Mouse (Mus musculus): Measurements from ENCODE around the gene Eme1. TPM values are rescaled to one million over a fixed set of nuclear protein-coding genes. Genes with fewer than 3 reads are reported as not detected.
A peak's percentile ranks its signal among the peaks of the same experiment; 100 is the strongest.
"Not testable (repeated sequence)": the region's sequence is repeated elsewhere in the genome, so short reads cannot be mapped to it uniquely, and the experiment has no call there.

Eme1 gene
- total RNA-seq (2022), result 1 to 10 TPM in 1 of 4 experiments, under 1 TPM in 2, not detected in 1; 0.42 to 1.2 (median 0.62) TPM

DNA sequence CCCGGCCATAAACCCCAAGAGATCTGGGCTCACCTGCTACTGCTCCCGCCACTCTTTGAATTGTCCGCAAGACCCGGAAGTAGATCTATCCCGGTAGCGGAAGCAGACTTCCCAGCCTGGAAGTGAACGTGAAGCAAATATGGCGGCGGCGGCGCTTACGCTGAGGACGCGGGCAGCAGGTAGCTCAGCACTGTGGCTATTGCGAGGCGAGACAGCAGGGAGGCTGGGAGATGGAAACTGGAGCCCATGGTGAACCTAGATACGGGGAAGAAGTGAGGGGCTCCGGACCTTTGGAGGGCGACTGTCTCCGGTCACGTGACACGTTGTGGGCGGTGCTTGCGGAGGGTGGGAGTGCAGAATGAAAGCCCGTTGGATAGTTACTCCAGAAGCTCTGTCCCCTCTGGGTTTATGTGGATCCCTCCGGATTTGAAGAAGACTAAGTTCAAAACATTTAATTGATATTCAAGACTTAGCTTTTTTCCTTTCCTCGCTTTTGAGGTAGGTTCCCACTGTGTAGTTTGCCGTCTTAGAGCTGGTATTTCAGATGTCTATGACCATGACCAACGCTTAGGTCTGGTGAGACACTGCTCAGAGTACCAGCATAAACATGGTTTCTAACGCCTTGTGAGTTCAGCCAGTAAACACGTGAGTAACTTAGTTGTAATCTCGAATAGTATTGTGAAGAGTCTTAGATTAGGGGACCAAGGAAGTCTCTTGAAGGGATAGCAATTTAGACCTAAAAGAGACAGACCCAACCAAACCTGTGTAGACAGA, at the start of gene Eme1, which contains the start of gene Mrpl27:
Gene Eme1, minus strand, starts transcription at position 302 of the 774 bp plus-strand sequence.
Gene Mrpl27, plus strand, starts transcription at position 105 of the 774 bp plus-strand sequence.
- DNase-seq, result peak; percentile 72

DNA sequence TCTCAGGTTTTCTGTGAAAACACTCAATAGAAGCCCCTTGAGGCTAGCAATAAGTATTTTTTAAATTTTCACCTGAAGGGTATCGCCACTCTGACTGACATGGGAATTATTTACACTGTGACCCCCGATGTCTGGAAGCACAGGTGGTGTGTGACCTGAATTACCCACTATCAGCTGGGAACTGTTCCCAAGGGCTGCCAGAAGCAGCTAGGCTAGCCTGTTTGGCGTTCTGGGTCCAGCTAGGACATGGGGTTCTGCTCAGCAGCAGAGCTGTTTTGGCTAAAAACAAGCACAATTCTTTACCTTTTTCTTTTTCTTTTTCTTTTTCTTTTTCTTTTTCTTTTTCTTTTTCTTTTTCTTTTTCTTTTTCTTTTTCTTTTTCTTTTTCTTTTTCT, 48.4 kb upstream of the Eme1 start:
- no peak for DNase-seq

DNA sequence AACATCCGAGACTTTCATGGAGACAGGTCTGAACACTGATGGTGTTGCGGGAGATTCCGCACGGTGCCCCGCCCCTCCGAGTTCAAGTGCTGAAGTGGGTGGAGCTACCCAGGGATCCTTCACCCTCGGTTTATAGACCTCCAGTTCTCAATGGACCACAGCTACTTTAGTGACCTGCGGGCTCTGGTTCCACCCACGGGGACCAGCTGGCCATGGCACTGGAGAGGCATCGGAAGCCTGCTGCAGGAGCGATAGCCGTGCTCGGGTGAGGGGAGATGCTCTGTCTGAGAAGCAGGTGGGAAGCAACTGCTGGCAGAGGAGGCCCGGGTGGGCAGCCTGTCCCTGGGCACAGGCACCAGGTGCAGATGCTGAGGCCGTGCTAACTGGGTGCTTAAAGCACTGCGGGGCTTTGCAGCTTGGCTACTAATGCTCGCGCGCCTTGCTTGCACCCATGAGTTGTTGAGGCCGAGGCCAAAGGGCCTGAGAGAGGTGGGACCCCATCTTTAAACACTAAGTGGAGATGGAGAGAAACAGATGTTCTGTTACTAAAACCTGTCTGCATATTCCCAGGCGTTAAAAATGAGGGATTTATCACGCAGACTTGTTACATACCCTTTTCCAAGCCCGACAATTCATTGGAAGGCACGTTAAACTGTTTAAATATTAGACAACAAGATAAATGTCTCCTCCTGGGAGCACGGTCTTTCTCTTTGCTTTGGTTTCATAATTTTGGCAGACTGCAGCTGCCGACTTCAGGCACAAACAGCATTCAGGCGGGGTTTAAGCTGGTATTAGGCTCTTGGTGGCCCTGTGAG, 47.8 kb upstream of the Eme1 start:
- no peak for DNase-seq

DNA sequence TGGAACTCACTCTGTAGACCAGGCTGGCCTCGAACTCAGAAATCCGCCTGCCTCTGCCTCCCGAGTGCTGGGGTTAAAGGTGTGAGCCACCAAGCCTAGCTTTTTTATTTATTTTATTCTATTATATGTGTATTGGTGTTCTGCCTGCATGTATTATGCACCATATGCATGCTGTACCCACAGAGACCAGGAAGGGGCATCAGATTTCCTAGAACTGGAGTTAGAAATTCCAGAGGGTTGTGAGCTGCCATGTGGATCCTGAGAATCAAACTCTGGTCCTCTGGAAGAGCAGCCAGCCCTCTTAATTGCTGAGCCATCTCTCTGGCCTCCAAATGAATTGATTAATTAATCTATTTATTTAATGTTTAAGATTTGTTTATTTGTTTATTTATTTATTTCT, 45.6 kb upstream of the Eme1 start:
- no peak for DNase-seq

DNA sequence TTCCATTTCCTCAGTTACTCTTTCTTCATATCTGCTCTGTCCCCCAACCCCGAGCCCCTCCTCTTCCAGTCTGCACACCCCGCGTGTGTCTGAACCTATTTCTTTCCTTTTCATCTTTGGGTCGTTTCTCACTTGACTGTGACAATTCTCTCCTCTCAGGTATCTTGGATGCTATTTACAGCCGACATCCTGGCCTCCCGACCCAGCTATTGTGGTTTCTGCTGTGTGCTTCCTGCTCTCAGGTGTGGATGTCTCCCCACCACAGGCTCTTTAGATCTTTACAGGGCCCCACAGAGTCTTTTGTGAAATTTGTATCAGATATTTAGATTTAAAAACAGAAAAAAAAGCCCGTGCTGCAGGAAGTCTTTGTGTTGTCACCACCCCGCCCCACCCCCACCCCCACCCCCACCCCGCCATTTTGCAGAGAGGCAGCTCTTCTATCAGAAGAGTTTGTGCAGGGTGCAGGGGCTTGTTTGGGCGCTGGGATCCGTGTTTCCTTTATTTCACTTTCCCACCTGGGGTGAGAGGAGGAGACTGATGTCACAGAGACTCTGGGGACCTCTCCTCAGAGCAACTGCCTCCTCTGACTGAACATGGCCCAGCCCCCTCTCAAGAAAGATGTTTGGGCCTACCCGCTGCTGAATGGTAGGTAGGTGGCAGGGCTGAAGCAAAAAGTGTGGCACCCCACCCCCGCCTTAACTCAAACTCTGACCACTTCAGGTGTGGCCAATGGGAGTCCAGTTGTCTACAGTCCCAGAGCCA, 44.1 kb upstream of the Eme1 start:
- DNase-seq, result no peak

DNA sequence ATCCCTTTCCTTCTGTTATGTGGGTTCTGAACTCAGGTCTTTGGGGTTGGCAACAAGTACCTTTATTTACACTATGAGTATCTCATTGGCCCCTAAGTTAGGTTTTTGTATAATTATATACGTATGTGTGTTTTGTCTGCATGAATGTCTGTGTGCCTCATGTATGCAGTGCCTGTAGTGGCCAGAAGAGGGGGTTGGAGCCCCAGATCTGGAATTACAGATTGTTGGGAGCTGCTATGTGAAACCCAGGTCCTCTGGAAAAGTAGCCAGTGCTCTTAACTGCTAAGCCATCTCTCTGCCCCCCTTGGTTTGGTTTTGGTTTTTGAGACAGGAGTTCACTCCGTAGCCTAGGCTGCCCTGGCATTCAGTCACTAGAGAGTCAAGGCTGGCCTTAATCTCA, 43.4 kb upstream of the Eme1 start:
- no peak for DNase-seq

DNA sequence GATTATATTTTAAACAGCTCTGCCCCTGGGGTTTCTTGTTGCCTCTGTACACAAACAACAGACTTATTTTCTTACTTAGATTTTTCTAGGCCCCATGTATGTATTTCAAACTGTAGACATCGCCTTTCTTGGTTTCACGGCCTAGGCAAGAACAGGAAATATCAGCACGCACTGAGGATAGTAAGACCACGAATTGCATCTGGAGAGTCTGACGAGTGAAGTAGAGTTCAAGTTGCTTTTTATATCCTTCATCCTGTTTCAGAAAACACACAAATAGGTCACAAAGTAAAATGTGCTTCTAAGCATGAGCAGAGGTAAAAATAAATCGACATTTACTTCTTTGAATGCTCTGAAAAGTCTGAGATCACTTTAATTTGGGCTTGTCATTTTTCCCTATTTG, 41.7 kb upstream of the Eme1 start:
- DNase-seq, result no peak

DNA sequence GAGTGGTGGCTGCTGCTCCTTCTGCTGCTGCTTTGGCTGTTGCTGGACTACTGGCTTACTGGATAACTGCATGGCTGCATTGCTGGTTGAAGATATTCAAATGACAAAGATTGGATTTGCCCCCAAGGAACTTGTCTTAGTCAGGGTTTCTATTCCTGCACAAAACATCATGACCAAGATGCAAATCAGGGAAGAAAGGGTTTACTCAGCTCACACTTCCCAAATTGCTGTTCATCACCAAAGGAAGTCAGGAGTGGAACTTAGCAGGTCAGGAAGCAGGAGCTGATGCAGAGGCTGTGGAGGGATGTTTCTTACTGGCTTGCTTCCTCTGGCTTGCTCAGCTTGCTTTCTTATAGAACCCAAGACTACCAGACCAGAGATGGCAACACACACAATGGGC, 38.7 kb upstream of the Eme1 start:
- not testable (repeated sequence) for DNase-seq

DNA sequence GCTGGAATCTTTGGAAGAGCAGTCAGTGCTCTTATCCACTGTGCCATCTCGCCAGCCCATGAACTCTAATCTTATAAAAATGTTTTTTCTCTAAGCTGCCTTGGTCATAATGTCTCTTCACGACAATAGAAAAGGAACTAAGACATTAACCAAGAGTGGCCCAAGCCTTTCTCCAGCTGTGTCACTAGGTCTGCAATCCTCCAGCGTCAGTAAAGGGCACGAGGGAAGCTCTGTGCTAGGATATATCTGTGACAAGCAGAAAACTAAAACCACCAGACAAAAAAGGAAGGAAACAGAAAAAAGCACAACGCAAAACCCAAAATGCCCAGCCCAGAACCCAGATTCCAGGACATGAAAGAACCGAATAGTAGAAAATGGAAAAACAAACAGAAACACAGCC, 33.4 kb upstream of the Eme1 start:
- DNase-seq, result no peak

DNA sequence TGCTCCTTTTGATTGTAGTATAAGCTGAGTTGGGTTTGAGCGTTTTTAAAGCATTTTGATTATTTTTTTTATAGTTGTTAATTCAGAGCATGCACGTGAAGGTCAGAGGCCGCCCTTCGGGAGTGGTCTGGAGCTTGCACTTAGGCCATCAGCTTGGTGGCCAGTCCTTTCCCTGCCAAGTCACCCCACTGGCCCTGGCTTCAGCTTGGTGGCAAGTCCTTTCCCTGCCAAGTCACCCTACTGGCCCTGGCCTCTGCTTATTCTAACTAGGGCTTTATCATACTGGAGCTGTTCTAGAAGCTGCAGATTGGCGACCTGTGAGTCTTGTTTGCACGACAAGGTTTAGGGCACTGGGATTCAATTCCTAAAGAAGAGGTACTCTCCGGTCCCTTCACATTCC, 28.7 kb upstream of the Eme1 start:
- no peak for DNase-seq

DNA sequence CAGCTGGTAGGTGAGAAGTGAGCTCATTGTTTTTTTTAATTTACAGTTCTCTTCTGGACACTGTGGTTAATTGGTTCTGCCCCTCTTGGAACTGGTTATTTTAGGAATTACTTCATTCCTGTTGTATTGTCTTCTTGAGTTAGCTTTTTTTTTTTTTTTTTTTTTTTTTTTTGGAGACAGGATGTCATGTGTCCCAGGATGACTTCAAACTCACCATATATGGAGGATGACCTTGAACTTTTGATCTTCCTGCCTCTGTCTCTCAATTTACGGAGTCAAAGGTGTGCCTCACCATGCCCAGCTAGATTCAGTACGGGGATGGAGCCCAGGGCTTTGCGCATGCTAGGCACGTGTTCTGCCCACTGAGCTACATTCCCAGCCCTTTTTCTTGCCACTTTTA, 27.9 kb upstream of the Eme1 start:
- DNase-seq, result no peak

DNA sequence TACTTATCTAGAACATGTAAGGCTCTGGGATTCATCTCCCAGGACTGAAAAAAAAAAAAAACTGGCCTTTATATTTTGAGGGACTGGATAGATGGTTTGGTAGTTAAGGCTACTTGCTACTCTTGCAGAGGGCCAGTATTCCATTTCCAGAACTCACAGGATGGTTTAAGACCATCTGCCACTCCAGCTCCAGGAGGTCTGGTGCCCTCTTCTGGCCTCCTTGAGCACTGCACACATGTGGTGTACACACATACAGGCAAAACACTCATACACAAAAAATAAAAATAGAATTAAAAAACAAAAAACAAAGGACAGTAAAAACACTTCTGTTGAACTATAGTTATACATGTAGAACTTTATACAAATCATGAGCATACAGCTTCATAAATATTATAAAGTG, 26.9 kb upstream of the Eme1 start:
- DNase-seq, result no peak

DNA sequence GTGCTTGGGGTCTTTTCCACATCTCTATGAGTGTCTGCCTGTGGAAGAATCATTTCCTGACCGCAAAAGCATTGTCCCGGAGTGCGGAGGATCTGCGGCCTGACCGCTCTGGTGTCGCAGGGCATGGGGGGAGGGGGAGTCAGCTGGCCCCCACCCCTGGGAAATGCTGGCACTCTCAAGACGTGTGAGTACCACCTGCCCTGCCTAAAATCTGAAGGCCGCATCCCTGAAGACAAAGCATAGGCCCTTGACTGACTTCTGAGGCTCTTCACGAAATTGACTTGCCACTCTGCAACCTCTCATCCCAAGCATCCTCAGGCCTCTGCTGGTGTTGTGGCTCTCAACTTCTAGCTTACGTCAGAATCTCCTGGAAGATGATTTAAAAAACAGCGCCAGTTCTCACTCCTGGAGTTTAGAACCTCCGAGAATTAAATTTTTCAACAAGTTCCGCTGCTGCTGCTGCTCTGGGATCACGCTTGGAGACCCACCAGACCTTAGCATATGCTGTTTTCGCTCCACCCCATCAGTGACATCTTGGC, 23.9 kb upstream of the Eme1 start:
- DNase-seq, result no peak

DNA sequence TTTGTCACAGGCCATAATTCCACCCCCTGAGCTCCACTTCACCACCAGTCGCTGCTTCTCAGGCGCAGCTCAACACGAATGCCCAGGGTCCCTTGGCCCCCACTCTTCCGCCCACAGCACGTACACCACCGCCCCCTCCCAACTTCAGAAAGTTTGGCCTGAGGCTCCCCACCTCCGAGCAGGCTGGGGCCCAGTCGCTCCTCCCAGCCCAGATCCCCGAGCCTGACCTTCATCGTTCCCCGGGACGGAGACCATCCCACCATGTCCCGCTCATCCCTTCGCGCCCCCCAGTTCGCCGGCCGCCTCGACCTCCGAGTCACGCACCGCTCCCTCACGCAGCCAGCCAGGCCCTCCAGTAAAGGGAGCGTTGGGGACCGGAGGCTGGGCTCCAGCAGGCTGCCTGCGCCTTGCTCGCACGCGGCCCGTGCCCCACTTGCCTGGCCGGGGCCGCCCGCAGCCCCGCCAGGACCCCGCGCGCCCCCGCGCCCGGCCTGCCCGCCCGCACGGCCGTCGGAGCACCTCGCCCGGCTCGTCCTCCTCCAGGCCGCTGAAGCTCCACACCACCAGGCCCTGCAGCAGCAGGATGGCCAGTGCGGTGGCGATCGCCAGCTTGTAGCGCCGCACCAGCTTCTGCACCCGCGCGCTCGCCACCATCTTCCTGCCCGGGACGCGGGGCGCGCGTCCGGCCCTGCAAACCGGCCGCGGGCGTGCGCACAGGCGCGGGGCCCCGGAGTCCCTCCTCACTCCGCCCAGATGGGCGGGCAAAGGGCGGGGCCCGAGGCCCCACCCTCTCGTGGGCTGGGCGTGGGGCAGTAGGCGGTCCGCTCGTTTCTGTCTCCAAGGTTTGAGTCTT, 23.2 kb upstream of the Eme1 start, which contains the start of gene Xylt2:
Gene Xylt2, minus strand, starts transcription at position 762 of the 853 bp plus-strand sequence.
- DNase-seq, result peak; percentile 86

DNA sequence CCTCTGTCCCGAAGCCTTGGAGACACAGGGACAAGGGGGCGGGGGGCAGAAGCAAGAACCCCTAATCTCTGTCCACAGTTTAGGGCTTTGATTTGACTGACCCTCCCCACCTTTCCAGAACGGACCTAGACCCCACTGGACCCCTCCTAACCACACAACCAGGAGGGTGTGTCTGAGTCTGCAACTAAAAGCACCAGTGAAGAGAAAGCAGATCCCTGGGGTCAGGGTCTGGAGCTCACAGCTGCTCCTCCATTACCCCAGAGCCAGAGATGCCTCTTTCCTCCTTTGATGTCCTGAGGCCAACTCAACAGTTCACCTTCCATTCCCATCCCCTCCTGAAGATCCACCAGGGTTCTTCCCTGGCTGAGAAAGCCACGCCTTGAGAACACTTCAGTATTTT, 22.5 kb upstream of the Eme1 start:
- no peak for DNase-seq

DNA sequence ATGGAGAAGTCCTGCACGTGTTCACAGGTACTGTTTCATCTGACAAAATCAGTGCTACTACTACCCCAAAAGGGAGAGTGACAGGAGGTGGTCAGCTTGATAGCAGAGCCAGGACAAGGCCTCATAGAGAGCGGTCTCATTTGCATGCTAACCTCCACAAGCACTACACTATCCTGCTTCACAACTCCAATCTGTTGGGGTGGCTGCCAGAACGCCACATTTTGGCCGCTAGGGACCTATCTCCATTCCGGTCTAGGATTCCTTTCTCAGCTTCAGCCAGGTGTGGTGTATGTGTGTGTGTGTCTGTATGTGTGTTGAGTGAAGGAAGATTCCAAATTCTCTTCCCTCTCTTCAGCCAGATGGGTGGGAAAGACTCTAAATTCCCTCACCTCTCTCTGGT, 21.7 kb upstream of the Eme1 start:
- DNase-seq, result no peak

DNA sequence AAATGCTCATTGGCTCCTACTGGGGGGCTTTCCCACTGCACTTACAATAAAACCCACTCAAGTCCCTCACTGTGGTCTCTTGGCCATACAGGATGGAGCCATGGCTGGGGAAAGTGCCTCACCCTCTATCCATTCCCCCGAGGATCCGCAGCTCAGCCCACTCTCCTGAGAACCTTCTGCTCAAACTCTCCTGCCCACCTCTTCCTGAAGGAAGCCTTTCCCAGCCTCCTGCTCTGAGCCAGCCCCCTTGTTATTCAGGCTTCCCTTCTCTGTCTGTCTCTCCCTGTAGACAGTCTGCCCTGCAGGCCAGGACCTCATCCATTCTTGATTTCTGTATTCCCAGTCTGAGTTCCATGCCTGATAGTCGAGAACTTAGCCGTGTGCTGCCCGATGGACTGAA, 21.2 kb upstream of the Eme1 start:
- DNase-seq, result no peak

DNA sequence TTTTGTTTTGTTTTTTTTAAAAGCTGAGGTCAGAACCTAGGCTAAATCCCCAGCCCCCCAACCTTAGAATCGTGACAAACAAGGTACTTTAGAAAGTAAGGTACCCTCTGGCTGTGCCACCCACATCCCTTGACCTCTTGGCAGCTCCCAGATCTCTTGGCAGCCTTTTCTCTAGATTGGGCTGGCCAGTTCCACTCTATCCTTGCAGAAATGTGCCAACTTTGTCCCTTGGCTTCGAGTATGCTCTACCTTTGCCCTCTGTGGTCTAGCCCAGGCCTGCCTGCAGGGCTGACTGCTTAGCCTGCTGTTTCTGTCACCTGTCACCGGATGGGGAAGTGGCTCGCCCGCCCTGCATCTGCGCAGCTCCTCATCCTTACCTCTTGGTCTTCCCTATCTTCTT, 11.5 kb upstream of the Eme1 start:
- DNase-seq, result no peak

DNA sequence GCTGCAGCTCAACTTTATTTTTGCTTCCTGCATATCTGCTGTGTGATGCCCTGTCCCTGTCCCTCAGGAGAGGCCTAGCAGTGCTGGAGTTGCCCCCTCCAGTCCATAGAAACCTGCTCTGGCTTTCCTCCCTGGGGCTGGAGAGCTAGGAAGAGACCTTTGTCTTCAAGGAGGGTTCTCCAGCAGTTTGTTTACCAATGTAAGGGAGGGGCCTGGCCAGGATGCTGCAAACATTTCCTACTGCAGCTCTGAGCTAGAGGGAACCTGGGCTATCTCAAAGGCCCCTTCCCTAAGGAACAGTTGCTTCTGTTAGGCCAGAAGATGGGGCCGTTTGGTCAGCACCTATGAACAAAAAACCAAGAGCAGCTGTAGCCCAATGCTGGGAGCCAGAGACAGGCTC, 7.6 kb upstream of the Eme1 start:
- DNase-seq, result no peak

DNA sequence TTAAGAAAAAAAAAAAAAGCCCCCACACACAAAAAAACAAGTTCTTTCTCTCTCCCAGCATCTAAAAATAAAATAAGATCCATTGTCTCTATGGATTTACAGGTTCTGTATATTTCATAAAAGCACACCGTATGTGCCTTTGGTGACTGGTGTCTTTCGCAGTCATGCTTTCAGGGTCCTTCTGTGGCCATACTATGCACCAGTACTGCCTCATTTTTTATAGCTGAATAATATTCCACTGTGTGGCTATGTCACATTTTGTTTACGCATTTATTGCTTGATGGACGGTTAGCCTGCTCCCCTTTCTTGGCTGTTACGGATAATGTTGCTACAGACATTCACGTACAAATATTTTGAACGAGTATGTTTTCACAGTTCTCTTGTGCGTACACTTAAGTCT, 791 bp downstream of the Eme1 start:
- no peak for DNase-seq

DNA sequence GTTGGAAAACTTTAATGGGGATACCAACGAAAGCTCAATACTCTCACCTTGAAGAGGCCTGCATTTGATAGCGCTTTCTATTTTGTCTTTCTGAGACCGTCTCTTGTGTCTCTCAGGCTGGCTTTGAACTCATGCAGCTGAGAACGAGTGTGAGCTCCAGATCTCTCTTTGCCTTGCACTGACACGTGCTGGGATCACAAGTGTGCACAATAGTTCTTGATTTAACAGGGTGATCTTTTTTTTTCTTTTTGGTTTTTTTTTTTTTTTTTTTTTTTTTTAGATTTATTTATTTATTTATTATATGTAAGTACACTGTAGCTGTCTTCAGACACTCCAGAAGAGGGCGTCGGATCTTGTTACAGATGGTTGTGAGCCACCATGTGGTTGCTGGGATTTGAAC, 2.5 kb downstream of the Eme1 start:
- not testable (repeated sequence) for DNase-seq

DNA sequence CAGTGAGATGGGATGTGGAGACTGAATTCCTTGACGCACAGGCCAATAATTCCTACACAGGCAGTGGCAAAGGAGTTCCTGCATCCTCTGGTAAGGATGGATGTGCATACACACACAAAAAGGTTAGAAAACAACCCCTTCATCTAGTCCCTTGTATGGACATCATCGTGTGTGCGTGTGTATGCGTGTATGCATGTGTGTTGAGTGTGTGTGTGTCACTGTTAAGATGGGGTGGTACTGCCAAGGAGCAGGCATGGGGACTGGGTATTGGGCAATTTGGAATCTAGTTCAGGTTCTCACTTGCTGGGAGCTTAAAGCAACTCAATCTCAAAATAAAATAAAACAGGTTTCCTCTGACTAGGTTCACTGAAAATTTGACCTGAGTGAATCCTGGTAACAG, 7.3 kb downstream of the Eme1 start:
- DNase-seq, result no peak
